Mouse (Mus musculus) retina, adult 2 months (tissue): ENCODE data around the gene Rpl23.
"Not testable (repeated sequence)": the region's sequence is repeated elsewhere in the genome, so short reads cannot be mapped to it uniquely, and the experiment has no call there.

Experiments
- DNase-seq: peaks from one replicate; pipeline ENCODE4 v3.0.0-alpha.2; 2012; ENCODE audit warnings: low read depth, low spot score

Rpl23 gene

DNA sequence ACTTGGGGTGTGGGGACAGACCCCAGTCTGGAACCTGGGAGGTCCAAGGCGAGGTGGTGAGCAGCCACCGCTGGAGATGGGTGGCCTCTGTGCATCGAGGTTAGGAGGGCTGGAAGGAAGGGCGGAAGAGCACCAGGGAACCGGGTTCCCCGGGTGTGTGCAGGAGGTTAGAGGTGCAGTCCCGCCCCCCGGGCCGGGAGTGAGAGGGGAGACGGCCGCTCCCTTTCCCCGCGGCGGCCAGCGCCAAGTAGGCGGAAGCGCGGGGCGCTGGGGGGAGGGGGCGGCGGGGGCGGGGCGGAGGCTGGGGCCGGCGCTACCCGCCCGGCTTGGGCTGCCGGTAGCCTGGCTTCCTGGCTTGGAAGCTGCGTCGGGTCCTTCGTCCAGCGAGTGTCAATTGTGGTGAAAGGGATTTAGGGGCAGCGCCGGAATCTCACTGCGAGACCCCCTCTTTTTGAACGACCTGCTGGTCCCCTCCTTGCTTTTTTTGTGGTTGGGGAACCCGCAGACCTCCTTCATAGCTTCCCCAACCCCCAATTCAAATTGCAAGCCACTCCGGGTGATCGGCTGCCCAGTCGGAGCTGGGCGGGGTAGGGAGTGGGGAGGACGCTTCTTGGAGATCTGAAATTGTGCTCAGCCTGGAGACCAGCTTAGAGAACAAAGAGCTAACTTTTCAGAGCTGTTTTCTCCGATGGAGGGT, 17.9 kb upstream of the Rpl23 start:
- DNase-seq: no peak

DNA sequence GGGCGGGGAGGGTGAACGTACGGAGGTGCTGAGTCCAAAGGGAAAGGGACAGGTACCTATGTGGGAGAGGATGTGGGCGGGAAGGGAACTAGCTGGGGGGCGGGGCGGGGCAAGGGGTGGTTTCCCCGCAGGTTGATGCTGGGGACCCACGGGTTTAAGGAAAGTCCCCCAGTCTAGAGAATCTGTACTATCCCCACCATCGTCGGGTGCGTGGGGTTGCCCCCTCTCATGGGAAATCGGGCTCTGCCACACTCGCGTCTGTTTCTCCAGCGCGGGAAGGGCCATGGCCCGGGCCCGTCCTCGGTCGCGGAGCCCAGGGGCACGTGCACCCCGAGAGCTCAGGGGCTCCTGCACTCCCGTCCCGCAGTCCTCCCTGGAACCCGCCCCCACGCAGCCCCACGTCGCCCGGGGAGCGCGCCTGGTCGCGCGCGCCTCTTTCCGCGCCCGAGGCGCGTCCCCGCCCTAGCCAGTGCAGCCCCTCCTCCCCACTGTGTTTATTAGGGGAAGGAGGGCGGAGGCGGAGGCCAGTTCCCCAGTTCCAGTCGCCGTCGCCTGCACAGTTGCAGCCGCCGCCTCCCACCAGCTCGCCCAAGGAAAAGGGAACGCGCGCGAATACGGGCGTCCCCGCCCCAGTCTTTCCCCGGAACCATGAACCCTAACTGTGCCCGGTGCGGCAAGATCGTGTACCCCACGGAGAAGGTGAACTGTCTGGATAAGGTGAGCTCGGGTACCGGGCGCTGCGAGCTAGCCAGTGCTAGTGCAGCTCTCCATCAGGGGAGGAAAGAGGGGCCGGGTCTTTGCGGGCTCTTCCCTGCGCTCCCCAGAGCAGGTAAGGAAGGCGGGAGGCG, 17.1 kb upstream of the Rpl23 start:
- DNase-seq: peak; percentile 64

DNA sequence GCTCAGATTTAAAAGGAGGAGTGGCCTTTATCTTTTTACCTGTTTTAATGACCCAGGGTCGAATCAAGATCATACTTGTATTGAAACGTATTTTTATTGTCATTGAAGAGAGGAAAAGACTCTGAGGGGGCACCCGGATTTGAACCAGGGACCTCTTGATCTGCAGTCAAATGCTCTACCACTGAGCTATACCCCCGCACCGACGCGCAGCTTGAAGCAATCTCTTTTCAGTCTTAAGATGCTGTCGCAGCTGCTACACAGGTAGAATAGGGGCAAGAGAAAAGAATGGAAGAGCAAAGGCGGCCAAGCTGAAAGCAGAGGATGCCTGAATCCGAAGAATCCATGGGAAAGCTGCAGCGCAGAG, 16.5 kb upstream of the Rpl23 start, which contains the start of gene Lasp1:
Lasp1 (plus strand) TSS at position 219 of the 364 bp plus-strand sequence.
- no peak for DNase-seq

DNA sequence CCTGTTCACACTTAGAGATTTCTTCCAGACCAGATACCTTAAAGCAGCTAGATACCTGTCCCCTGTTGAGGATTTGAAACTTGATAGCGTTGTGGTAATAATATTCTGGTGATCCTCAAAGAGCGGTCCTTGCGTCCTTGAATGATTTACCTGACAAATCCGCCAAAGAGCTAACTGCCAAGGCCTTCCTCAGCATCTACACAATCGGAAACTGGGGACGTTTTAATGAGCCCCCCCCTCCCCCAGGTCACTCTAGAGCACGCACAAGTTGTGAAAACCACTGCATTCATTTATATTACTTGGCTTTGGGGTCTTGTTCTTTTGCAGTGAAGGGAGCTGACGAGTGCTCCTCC, 15.8 kb upstream of the Rpl23 start:
- DNase-seq: no peak

DNA sequence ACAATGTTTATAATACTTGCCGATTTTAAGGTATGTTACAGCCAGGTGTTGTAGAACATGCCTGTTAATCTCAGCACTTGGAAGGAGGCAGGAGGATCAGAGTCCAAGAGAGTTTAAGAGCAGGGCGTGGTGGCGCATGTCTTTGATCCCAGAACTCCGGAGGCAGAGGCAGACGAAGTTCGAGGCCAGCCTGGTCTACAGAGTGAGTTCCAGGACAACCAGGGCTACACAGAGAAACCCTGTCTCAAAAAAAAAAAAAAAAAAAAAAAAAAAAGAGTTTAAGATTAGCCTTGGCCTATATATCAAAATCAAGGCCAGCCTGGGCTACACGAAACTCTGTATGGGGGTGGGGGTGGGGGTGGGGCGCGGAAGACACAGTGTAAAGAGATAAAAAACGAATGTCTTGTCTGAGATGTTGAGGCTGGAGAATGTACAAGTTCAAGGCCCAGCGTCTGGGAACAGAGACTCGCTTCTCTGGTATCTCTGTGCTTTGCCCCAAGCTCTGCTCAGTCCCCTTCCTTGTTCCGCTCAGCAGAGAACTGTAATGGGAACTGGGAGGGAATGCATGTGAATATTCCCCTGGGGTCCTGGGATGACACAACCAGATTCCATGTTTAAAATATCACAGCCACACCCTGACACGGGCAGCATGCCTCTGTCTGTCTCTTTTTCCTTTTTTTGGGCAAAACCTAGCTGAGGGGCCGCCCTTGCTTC, 15.3 kb upstream of the Rpl23 start:
- DNase-seq: no peak

DNA sequence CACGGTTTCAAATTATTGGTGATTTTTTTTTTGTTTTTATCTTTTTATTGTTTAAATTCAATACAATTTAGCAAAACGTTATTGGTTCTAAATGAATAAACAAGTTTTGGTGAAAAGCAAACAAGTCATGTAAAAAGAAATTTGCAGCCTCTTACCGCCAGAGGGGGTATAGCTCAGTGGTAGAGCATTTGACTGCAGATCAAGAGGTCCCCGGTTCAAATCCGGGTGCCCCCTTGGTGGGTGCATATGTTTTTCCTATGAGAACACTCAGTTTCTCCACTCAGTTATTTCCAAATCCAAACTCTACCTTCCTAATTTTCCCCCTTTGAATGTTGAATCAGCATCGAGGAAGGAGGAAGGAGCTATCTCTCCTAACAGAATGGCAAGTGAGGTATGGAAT, 14.7 kb upstream of the Rpl23 start:
- no peak for DNase-seq

DNA sequence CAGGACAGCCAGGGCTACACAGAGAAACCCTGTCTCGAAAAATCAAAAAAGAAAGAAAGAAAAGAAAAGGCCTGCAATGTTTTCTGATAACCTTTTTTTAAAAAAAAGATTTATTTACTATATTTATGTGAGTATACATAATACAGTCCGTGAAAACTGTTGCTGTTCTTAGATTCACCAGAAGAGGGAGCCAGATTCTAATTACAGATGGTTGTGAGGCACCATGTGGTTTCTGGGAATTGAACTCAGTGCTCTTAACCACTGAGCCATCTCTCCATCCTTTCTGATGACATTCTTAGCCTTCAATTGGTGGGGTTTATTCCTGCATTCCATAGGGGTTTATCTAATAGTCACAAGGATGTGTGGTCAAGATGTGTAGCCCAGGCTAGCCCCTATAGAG, 10.9 kb upstream of the Rpl23 start:
- DNase-seq: no peak

DNA sequence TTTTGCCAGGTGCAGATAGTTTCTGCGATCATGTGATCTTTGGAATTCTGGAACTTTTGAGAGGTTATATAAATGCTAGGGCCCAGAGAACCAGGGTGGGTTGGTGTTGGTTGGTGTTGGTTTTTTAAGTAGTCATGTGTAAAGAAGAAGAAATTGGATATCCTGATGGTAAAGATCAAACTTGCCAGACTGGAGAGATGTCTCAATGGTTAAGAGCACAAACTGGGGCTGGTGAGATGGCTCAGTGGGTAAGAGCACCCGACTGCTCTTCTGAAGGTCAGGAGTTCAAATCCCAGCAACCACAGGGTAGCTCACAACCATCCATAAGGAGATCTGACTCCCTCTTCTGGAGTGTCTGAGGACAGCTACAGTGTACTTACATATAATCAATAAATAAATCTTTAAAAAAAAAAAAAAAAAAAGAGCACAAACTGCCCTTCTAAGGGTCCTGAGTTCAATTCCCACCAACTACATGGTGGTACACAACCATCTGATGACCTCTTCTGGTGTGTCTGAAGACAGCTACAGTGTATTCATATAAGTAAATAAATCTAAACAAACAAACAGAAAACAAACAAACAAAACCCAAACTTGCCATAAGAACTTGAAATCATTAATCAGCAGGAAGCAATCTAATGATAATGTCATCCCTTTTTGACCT, 8.7 kb upstream of the Rpl23 start:
- DNase-seq: not testable (repeated sequence)

DNA sequence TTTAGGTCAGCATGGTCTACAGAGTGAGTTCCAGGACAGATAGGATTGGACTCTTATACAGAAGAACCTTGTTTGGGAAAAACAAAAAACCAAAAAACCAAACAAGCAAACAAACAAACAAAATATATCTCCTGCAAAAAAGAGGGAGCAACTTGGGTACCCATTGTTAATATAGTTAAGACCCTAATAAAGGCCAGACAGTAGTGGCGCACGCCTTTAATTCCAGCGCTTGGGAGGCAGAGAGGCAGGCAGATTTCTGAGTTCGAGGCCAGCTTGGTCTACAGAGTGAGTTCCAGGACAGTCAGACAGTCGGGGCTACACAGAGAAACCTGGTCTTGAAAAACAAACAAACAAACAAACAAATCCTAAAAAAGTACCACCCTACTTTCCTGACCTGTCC, 7.5 kb upstream of the Rpl23 start:
- no peak for DNase-seq

DNA sequence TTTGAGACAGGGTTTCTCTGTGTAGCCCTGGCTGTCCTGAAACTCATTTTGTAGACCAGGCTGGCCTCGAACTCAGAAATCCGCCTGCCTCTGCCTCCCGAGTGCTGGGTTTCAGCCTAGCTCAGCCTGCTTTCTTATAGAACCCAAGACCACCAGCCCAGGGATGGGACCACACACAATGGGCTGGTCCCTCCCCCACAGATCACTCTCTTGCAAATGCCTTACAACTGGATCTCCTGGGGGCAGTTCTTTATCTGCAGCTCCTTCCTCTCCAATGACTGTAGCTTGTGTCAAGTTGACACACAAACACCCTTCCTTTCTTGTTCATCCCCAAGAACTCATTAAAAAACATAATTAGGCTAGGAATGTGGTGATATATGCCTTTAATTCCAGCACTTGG, 5.7 kb upstream of the Rpl23 start:
- no peak for DNase-seq

DNA sequence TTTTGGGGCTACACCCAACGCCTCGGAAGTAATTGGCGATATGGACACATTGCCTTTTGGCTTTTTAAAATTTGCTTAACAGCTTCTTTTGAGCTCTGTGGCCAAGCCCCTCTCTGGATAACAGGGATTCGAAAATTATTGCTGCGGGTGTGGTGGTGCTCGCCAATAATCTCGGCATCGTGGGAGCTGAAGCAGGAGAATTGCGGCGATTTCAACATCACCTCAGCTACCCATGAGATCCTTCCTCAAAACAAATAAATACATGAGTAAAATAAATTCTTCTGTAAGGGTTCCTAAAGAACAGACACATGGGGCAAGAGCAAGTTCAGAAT, 293 bp upstream of the Rpl23 start:
- DNase-seq: no peak

DNA sequence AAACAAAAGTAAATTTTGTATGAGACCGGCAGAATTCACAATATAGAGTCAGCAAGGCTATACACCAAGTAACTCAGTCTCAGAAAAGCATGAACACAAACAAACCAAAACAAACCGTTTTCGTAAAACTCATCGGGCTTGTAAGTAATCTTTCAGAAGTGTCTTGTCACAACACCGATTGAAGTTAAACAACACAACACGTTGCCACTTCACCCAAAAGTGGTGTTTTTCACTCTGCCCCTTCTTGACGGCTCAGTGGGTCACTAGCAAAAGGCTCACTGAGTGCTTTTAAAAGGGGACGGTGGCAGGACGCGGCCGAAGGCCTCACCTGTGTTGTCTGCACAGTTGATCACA, 782 bp downstream of the Rpl23 start:
- no peak for DNase-seq

DNA sequence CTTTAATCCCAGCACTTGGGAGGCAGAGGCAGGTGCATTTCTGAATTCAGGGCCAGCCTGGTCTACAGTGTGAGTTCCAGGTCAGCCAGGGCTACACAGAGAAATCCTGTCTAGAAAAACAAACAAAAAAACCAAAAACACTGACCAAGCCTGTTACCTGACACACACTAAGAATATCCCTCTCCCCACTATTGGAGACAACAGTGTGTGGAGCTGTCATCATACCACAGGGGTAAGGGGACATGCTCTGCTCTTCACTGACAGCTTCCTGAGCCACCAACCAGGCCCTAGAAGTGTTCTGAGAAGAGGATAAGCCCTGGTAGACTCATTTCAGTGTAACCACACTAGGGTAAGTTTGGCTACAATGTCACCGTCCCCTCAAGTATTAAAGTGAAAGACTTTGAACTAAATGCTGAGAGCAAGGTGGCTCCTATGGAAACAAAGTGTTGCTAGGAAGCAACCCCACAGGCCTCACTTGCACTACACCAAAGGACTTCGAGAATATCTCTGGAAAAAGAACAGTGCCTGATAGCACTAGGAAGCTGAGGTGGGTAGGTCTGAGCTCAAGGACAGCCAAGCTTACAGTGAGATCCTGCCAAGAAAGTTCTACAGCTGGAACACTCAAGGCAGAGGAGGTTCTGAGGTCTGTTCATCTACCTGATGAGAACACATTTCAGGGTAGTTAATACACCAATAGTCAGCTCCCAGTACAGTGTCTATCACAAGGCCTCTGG, 2.1 kb downstream of the Rpl23 start:
- DNase-seq: no peak

DNA sequence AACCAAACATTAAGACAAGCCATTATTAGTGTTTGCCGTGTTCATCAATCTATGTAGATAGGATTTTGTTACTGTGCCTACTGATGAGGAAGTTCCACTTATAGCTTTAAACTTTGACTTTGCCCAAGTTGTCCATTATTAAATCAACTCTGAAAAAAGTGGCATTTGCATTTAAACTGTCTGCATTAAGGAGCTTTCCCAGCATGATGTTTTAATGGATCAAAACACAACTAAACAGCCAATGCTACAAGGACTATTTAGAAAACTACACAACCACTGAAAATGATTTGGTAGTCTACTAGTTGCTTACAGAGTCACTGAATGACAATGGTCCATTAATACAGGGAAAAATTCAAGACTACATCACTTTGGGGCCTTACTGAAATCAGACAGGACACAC, 3.3 kb downstream of the Rpl23 start:
- DNase-seq: no peak

DNA sequence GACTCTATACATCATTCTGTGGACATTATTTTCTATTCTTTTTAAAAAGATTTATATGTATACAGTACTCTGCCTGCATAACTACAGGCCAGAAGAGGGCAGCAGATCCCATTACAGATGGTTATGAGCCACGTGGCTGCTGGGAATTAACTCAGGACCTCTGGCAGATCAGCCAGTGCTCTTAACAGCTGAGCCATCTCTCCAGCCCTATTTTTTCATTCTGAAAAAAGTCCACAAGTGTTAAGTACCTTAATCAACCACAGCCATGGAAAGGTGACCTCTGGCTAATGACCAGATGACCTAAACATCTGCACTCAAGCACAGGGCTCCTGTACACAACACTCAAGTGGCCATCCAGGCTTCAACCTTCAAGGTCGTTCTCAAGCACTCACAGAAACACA, 5.1 kb downstream of the Rpl23 start:
- no peak for DNase-seq

DNA sequence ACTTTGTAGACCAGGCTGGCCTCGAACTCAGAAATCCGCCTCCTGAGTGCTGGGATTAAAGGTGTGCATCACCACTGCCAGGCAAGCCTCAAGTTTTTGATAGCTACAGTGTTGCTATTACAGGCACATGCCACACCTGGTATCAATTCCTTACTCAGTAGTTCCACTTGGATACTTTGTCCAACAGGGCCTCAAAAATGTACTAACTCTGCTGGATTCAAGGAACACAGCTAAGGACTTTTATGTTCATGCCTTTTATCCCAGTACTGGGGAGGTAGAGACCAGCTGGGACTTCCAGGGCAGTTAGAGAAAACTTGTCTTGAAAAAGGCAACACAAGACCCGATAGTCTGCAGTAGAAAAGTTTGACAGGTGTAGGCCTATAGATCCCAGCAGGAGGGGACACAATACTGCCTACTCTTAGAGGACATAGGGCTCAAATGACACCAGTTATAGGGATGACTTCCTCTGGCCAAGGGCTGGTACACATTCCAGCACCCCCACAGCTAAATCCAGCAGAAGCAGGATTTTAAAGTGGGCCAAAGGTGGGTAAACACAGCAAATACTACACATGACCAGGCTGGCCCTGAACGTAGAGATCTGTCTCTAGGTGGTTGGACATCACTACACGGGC, 5.6 kb downstream of the Rpl23 start:
- DNase-seq: no peak

DNA sequence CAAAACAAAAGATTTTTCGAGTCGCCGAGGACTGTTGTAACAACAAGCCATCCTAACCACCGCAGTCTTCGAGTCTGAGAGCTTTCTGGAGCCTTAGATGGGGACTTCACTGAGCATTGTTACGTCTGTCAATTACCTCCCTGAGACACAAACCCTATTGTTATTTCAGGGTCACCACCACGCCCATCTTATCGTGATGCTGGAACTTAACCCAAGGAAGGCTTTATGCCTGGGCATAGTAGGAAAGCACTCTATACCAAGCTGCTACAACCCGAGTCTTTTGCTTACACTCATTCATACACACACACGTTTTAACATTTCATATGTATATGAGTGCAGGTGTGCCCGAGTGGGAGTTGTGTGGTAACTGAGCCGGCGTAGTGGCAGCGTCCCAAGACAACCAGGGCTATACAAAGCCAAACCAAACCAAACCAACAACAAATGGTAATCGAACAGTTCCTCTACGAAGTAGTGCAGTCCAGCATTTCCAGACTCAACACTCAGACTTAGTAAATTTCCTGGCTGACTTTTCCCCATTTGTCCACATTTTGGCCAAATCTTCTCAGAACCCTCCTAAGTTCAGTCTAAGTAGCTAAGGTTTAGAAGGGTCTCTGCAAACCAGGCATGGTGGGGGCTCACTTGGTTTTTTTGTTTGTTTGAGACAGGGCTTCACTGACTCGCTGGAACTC, 6.3 kb downstream of the Rpl23 start, which contains the start of gene 1700001P01Rik:
1700001P01Rik (minus strand) TSS at position 111 of the 689 bp plus-strand sequence.
- DNase-seq: no peak

DNA sequence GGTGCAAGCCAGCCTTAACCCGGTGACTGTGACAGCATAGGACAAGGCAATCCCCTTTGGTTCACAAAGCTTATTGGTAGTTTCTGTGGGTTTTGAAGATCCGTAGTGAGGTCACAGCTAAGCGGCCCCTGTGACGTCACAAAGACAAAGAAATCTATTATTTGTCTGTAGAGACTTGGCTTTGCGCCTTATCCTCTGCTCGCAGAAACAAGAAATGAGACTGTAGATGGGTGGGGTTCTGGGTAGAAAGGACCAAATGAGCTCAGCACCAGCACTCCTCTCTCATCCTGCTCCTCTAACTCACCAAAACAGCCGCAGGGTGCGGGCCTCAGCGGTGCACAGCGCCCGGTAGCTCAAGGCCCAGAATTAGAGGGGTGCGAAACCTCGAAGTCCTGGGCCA, 7.1 kb downstream of the Rpl23 start:
- DNase-seq: no peak

DNA sequence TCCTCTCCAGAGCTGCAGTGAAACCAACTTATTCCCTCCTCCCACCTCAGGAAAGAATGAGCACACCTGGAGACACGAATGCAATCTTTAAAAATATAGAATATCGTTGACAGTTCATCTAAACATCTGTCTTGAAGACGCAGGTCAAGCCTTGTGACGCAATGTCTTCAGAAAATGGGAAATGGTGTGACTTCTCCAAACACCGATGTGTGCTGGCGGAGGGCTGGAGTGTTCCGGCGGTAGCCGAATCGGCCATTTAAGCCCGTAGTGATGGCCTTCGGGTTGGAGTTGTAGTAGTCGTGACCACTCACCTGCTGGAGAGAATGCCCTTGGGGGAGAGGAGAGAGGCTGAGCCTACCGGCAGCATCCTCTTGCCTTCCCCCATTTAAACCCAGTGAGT, 10.8 kb downstream of the Rpl23 start:
- no peak for DNase-seq

DNA sequence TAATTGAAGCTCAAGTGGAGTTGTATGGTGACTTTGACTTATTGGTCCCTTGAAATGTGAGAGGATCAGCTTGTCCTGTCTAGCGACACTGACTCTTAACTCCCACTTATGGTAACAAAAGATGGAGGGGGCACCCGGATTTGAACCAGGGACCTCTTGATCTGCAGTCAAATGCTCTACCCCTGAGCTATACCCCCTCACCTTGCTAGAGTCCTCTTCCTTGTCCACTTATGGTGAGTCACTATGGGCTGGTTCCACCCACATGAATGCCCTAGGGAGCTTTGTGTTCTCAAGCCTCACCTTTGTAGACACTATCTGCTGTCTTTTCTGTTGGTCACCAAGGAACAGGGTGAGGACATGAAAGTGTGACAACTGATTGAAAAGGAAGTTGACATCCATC, 12.5 kb downstream of the Rpl23 start:
- no peak for DNase-seq
